Mouse (Mus musculus): ENCODE results near the gene Ablim2. TPM values are rescaled to one million over a fixed set of nuclear protein-coding genes. Genes with fewer than 3 reads are reported as not detected.

Gene Ablim2
- 1.8 TPM for polyA plus RNA-seq (2014; fragmentation: Illumina TruSeq; extraction: RNeasy Lipid Tissue Mini Kit (QIAGEN cat#74804); ENCODE audit: low read depth, low replicate concordance)

DNA sequence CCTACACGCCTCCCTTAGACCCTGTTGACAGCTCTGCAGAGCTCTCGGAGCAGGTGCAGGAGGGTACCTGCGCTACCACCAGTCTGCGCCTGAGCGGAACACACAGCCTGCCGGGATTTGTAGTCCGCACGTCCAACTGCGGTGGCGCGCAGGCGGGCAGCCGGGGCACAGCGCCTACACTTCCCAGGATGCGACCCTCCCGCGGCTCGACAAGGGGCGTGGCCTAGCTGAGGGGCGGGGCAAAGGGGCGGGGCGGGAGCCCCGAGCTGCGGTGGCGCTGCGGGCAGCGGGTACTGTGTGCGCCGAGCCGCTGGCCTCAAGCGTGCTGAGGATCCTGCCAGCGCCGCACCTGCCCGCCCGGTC is at the start of gene Ablim2:
TSS of gene Ablim2 (plus strand) at position 242 of the 363 bp plus-strand sequence.

DNA sequence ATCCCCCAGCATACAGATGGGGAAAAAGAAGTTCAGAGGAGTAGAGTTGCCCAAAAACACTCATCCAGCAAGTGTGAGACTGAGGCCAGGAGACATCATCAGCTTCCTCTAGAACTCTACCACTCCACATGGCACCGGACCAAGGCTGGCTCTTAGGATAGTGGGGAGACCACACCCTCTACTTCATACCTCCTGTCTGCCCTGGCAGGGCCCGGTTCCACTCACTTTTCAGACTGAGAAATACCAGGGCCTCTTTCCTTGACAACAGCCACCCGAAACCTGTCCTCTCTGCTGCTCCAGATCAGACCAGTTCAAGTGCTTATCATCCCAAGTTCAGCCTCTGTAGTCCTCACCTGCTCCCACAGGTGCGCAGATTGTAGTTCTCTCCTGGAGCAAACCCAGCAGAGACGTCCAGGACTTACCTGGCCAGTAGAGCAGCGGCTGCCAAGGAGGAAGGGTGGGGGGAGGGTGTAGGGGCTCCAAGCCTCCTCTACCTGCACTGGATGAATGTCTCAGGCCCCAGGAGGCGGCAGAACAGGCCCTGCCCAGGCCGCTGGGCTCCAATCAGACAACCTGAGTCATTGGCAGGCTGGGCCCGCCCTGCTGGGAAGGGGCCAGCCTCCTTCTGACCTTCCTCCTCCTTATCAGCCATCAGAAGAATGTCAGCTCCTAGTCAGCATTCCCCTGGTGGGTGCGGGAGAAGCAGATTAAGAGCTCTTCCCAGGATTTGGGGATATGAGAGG is 18.0 kb upstream of the Ablim2 start, which contains the start of gene Sh3tc1:
TSS of gene Sh3tc1 (minus strand) at position 452 of the 743 bp plus-strand sequence.

DNA sequence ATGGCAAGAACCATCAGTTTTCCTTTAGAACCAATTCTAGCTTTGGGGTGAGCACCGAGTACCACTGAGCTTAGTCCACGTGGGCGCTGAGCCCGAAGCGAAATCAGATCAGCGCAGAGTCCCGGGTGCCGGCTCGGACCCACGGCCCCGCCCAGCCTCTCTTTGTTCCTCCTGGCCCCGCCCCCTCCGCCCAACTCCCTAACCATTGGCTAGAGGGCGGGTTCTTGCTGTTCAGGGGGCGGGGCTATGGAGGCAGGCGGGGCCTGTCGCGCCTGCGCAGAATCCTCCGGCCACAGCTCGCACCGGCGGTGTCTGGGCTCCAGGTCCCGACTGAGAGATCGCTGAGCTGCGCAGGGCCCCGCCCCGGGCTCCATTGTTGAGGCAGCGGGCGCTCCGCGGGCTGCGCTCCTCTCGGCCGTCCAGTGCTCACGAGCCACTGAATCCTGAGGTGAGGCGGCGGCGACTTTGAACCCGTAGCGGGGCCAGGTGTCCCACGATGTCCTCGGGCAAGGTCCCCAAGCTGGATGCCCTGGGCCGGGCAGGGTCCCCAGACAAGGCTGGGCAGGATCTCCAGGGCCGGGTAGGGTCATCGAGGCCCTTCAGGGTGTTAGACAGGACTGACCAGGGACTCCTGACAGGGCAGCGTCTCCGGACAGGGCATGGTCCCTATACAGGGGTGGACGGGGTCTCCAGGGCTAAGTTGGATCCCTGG is 135.6 kb downstream of the Ablim2 start, which contains the start of gene Afap1:
TSS of gene Afap1 (plus strand) at position 227 of the 712 bp plus-strand sequence.

Other genes starting within 250 kb of the Ablim2 start
- gene Cpz, start 232.2 kb upstream of the Ablim2 start, polyA plus RNA-seq (2014; fragmentation: Illumina TruSeq; extraction: RNeasy Lipid Tissue Mini Kit (QIAGEN cat#74804); ENCODE audit: low read depth, low replicate concordance), result not detected
- gene Trmt44, start 182.8 kb upstream of the Ablim2 start, polyA plus RNA-seq (2014; fragmentation: Illumina TruSeq; extraction: RNeasy Lipid Tissue Mini Kit (QIAGEN cat#74804); ENCODE audit: low read depth, low replicate concordance), result 2.4 TPM
- 13.2 TPM for gene Acox3, start 174.8 kb upstream of the Ablim2 start, polyA plus RNA-seq (2014; fragmentation: Illumina TruSeq; extraction: RNeasy Lipid Tissue Mini Kit (QIAGEN cat#74804); ENCODE audit: low read depth, low replicate concordance)
- 0.25 TPM for gene Htra3, start 78.1 kb upstream of the Ablim2 start, polyA plus RNA-seq (2014; fragmentation: Illumina TruSeq; extraction: RNeasy Lipid Tissue Mini Kit (QIAGEN cat#74804); ENCODE audit: low read depth, low replicate concordance)
- gene Sh3tc1, start 17.9 kb upstream of the Ablim2 start, polyA plus RNA-seq (2014; fragmentation: Illumina TruSeq; extraction: RNeasy Lipid Tissue Mini Kit (QIAGEN cat#74804); ENCODE audit: low read depth, low replicate concordance), result 0.25 TPM
- gene Afap1, start 135.4 kb downstream of the Ablim2 start, polyA plus RNA-seq (2014; fragmentation: Illumina TruSeq; extraction: RNeasy Lipid Tissue Mini Kit (QIAGEN cat#74804); ENCODE audit: low read depth, low replicate concordance), result 8.8 TPM

Data from sigmoid colon, adult 10 weeks (tissue).